Mouse (Mus musculus) ES-E14 (cell line): Measurements from ENCODE around the gene Mrpl20.

Source experiments
- HCFC1 ChIP-seq: IDR thresholded peaks from 2 replicates; pipeline ENCODE4 v1.6.1; 2012; ENCODE audit warnings: low read length, inconsistent platforms, borderline replicate concordance; ENCODE audit not compliant: insufficient read depth
- ZC3H11A ChIP-seq: IDR thresholded peaks from 2 replicates; pipeline ENCODE4 v1.6.1; 2012; ENCODE audit warnings: low read depth, mild to moderate bottlenecking, inconsistent platforms, low read length, borderline replicate concordance

DNA sequence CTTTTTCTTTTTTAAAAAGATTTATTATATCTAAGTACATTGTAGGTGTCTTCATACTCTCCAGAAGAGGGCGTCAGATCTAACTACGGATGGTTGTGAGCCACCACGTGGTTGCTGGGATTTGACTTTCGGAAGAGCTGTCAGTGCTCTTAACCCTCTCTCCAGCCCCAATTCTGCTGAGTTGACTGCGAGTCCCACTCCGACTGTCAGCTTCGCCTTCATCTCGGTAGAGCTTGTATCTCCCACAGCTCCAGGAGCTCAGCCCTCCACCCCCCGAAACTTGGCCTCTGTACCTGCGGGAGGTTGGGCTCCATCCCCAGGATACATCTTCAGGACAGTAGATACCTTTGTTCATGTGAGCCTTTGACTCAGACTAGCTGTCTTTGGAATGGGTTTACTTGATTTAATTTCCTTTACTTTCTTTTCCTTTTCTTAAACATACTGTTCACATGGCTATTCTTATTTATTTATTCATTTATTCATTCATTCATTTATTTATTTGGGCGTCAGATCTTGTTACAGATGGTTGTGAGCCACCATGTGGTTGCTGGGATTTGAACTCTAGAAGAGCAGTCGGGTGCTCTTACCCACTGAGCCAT lies at the start of gene Mrpl20:
- TF ChIP-seq ZC3H11A (no peak), HCFC1 (no peak)
